Mouse (Mus musculus) lung, postnatal 0 days (tissue): ENCODE data around the gene Epo. TPM values are rescaled to one million over a fixed set of nuclear protein-coding genes. Genes with fewer than 3 reads are reported as not detected.
A peak's percentile ranks its signal among the peaks of the same experiment; 100 is the strongest.

Experiments used
- ATAC-seq: fragments of 200-750 bp; cut with Nextera tagmentation; 2 replicates; pipeline ENCODE4 v1.8.0; 2017; ENCODE audit warnings: moderate library complexity
- DNase-seq: peaks from one replicate; pipeline ENCODE4 v3.0.0-alpha.2; 2016; ENCODE audit warnings: low spot score
- H3K27ac ChIP-seq: fragments of 300-500 bp; sonication (generic); 2 replicates; pipeline ENCODE4 v1.5.1; 2014; ENCODE audit warnings: antibody characterized with exemption, mild to moderate bottlenecking, low read length, mixed read lengths
- H3K27me3 ChIP-seq: fragments of 300-500 bp; sonication (generic); replicated peaks from 2 replicates; pipeline ENCODE4 v1.6.1; 2014; ENCODE audit warnings: low read length, mixed read lengths; ENCODE audit not compliant: insufficient read depth
- H3K36me3 ChIP-seq: fragments of 300-500 bp; sonication (generic); 2 replicates; pipeline ENCODE4 v1.6.1; 2014; ENCODE audit warnings: low read length, mixed read lengths; ENCODE audit not compliant: insufficient read depth
- H3K4me1 ChIP-seq: fragments of 300-500 bp; sonication (generic); 2 replicates; pipeline ENCODE4 v1.6.1; 2014; ENCODE audit warnings: antibody characterized with exemption, low read depth, low read length, mixed read lengths; ENCODE audit not compliant: insufficient read depth
- H3K4me2 ChIP-seq: fragments of 300-500 bp; sonication (generic); replicated peaks from 2 replicates; pipeline ENCODE4 v1.6.1; 2014; ENCODE audit warnings: low read depth, mild to moderate bottlenecking, low read length, moderate library complexity, mixed read lengths
- H3K4me3 ChIP-seq: fragments of 300-500 bp; sonication (generic); 2 replicates; pipeline ENCODE4 v1.5.1; 2014; ENCODE audit warnings: low read depth, low read length
- H3K9ac ChIP-seq: fragments of 300-500 bp; sonication (generic); replicated peaks from 2 replicates; pipeline ENCODE4 v1.6.1; 2014; ENCODE audit warnings: low read depth, mild to moderate bottlenecking
- H3K9me3 ChIP-seq: fragments of 300-500 bp; sonication (generic); 2 replicates; pipeline ENCODE4 v1.6.1; 2016; ENCODE audit warnings: low read length, mixed read lengths
- CTCF ChIP-seq: IDR thresholded peaks from 2 replicates; pipeline ENCODE4 v1.5.1; 2016; ENCODE audit warnings: antibody characterized with exemption, mild to moderate bottlenecking
- EP300 ChIP-seq: IDR thresholded peaks from 2 replicates; pipeline ENCODE4 v1.6.1; 2016; ENCODE audit warnings: antibody characterized with exemption, mild to moderate bottlenecking, control low read depth
- WGBS: fragments of 180-500 bp; shearing (Covaris S2); extraction: QIAGEN DNeasy Blood & Tissue Kit; methylation state at CpG from one replicate; pipeline ENCODE4 v1.1.7; 2014; 5-methylcytosine and 5-hydroxymethylcytosine counted together
- polyA plus RNA-seq: library from polyadenylated mRNA; unstranded; fragments of >200 nt; fragmentation: Nextera tagmentation; extraction: Ambion mirVana; gene quantifications from 2 replicates; pipeline ENCODE4 v1.2.1, GENCODE M21; 2015

The Epo gene
- polyA plus RNA-seq, 1 experiment from 2014 or later: not detected

DNA sequence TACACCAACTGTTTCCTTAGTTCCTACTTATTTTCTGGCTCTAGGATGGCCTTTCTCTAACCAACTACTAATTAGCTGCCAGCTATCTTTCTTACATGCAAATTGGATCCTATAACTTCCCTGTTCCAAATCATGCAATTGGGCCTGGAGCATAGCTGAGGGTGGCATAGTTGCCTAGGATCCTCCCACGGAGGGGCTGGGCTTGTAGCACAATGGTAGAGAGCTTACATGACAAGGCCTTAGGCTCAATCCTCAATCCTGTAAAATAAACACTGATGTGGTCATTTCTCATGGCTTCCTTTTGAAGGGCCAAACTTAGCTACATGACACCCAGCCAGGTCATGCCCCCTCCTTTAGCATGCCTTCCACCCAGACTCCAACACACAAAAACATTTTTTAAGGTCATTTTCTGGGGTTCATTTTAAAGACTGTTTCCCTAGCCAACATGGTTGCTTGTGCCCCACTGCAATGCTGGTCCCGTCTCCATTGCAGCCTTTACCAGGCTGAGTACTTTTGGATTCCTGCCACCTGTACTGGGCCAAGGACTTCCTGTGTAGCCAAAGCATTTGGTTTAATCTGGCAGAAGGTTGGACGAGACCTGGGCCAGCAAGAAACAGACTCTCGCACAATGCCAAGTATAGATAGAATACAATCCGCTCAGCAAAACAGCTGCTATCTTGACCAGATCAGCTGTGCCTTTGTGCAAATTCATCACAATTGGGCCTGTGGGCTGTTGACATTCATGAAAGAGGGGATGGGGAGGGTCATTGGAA lies 8.9 kb upstream of the Epo start:
- no peak overlapping the region for H3K27ac ChIP-seq
- H3K4me1 ChIP-seq: no peaks in the 10 kb centered on the region
- no peak overlapping the region for H3K4me2 ChIP-seq
- DNase-seq (no peak), ATAC-seq (no peak; the same call in 1 of the 2 replicates)
- TF ChIP-seq EP300 (no peak), CTCF (no peak)
- H3K27me3 ChIP-seq: no peaks in the 10 kb centered on the region
- H3K9ac ChIP-seq: no peak overlapping the region
- WGBS: 39% methylated on average over 5 of the region's 5 CpGs
- H3K4me3 ChIP-seq: no peak overlapping the region
- no peaks in the 10 kb centered on the region for H3K9me3 ChIP-seq
- H3K36me3 ChIP-seq: no peaks in the 10 kb centered on the region

DNA sequence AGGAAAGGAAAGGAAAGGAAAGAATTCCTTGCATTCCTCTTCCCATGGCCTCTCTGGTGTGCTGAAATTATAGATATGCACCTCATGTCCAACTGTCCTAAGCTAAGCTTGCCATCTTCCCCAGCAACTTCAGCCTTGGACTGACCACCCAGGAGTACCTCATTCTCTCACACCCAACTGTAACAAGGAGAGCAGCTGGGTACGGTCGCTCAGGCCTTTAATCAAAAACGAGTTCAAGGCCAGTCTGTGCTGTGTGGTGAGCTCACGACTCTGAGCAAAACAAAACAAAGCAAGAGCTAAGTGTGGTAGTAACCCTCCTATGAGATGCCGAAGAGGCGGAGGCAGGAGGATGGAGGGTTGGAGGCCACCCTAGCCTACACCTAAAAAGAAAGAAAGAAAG lies 7.9 kb upstream of the Epo start:
- TF ChIP-seq EP300 (no peak), CTCF (no peak)
- no peak overlapping the region for H3K4me2 ChIP-seq
- no peaks in the 10 kb centered on the region for H3K4me1 ChIP-seq
- no peaks in the 10 kb centered on the region for H3K9me3 ChIP-seq
- DNase-seq (no peak), ATAC-seq (no peak)
- 68% methylated on average over 6 of the region's 6 CpGs for WGBS
- no peaks in the 10 kb centered on the region for H3K27me3 ChIP-seq
- H3K9ac ChIP-seq: no peak overlapping the region
- no peak overlapping the region for H3K4me3 ChIP-seq
- no peak overlapping the region for H3K27ac ChIP-seq
- no peaks in the 10 kb centered on the region for H3K36me3 ChIP-seq

DNA sequence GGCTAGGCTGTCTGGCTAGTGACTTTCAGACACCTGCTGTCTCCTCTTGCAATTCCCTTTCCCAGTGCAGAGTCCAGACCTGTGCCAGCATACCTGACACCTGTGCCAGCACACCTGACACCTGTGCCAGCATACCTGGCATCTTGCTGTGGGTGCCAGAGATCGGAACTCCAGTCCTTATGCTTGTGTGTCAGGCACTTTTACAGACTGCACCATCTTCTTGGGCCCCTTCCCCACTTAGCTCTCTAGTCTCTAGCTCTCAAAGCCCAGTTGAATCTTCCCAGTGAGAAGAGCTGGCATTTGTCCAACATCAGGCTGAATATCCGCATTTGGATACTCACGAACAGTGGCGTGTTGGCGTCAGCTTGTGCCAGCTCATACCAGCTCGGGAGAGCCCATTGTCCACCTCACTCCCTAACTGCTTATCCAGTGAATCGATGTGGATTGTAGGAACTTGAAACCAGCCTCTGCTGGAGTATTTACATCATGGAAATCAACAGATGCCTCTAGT lies 6.3 kb upstream of the Epo start:
- Histone ChIP-seq H3K4me1 (no peaks in the 10 kb centered on the region), H3K27me3 (no peaks in the 10 kb centered on the region), H3K4me3 (no peak overlapping the region), H3K27ac (no peak overlapping the region), H3K9ac (no peak overlapping the region), H3K4me2 (no peak overlapping the region), H3K36me3 (no peaks in the 10 kb centered on the region), H3K9me3 (no peaks in the 10 kb centered on the region)
- ATAC-seq (no peak), DNase-seq (peak; percentile 47)
- 32% methylated on average over 7 of the region's 7 CpGs for WGBS
- TF ChIP-seq CTCF: no peak
- TF ChIP-seq EP300: no peak

DNA sequence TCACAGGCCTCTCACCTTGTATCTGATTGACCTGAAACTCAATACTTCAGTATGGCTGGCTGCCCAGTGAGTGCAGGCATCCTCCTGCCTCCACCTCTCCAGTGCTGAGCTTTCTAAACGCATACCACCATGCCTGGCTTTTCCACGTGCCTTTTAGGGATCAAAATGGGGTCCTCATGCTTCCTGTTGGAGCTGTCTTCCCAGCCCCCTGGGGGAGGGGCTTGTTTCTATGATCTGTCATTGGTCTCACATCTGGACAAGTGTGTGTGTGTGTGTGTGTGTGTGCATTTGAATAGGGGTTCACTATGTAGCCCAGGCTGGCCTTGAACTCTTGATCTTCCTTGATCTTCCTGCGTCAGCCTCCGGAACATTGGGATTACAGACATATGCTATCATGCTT lies 4.4 kb upstream of the Epo start:
- TF ChIP-seq CTCF (no peak), EP300 (no peak)
- 46% methylated on average over 4 of the region's 4 CpGs for WGBS

DNA sequence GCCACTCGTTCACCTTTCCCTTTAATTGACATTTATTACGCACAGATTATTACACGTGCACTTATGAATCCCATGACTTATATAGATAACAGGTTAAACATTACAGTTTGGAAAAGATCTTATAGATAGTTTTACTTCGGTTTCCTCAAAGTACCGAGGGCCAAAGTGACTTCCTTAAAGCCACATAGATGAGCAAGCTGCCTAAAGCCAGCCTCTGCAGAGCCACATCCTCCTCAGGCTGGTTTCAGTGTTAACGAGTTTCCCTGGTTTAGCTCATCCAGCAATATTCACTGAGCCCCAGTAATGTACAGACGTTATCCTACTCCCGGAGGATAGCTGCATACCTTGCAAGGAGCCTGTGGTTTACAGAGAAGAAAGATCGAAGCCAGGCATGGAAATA lies 2.3 kb upstream of the Epo start:
- no peaks in the 10 kb centered on the region for H3K9me3 ChIP-seq
- 67% methylated on average over 9 of the region's 9 CpGs for WGBS
- no peak overlapping the region for H3K4me3 ChIP-seq
- H3K4me2 ChIP-seq: no peak overlapping the region
- no peaks in the 10 kb centered on the region for H3K36me3 ChIP-seq
- DNase-seq: no peak
- peaks cover 6% of the 10 kb centered on the region for H3K4me1 ChIP-seq
- ATAC-seq: no peak
- no peak overlapping the region for H3K9ac ChIP-seq
- H3K27ac ChIP-seq: no peak overlapping the region
- H3K27me3 ChIP-seq: no peaks in the 10 kb centered on the region
- TF ChIP-seq CTCF: no peak
- TF ChIP-seq EP300: no peak

More for the DNA sequence above, 4.4 kb upstream of the Epo start:
- no peak for DNase-seq
- H3K4me1 ChIP-seq: peaks cover 4% of the 10 kb centered on the region
- no peaks in the 10 kb centered on the region for H3K36me3 ChIP-seq
- no peak overlapping the region for H3K27ac ChIP-seq
- ATAC-seq: no peak
- H3K9me3 ChIP-seq: no peaks in the 10 kb centered on the region
- no peak overlapping the region for H3K9ac ChIP-seq
- no peaks in the 10 kb centered on the region for H3K27me3 ChIP-seq
- no peak overlapping the region for H3K4me3 ChIP-seq
- no peak overlapping the region for H3K4me2 ChIP-seq

DNA sequence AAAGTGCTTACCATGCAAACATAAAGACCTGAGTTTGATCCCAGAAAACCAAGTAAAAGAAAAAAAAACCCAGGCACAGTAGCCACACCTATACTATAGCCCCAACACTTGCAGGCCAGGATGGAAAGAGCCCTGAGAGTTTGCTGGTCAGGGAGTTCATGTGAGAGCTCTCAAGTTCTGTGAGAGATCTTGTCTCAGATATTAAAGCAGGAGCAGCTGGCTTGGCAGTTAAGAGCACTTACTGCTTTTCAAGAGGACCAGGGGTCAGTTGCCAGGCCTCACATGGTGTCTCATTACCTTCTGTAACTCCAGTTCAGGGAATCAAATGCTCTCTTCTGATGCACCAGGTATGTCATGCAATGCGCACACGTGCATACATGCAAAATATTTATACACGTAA lies 1.7 kb upstream of the Epo start:
- H3K36me3 ChIP-seq: no peaks in the 10 kb centered on the region
- no peak overlapping the region for H3K9ac ChIP-seq
- no peak overlapping the region for H3K4me2 ChIP-seq
- no peak overlapping the region for H3K4me3 ChIP-seq
- peaks cover 10% of the 10 kb centered on the region for H3K4me1 ChIP-seq
- H3K27ac ChIP-seq: no peak overlapping the region
- H3K27me3 ChIP-seq: no peaks in the 10 kb centered on the region
- ATAC-seq (no peak), DNase-seq (peak; percentile 67)
- TF ChIP-seq EP300 (peak; percentile 39; the same call in 1 of the 2 replicates), CTCF (no peak)
- no peaks in the 10 kb centered on the region for H3K9me3 ChIP-seq
- WGBS: 65% methylated on average over 3 of the region's 3 CpGs
